Mouse (Mus musculus) intestine, embryonic 14.5 days (tissue): Measurements from ENCODE around the gene Pbx4. TPM values are rescaled to one million over a fixed set of nuclear protein-coding genes. Genes with fewer than 3 reads are reported as not detected.

Experiments
- ATAC-seq: fragments of 200-750 bp; cut with Nextera tagmentation; replicated peaks from 2 replicates; pipeline ENCODE4 v1.8.0; 2017; ENCODE audit warnings: low read depth, moderate number of reproducible peaks, moderate TSS enrichment, moderate library complexity; ENCODE audit not compliant: low FRiP score, low TSS enrichment
- DNase-seq: peaks from one replicate; pipeline ENCODE4 v3.0.0-alpha.2; 2018; ENCODE audit warnings: low spot score
- H3K27ac ChIP-seq: fragments of 300-500 bp; sonication (generic); 2 replicates; pipeline ENCODE4 v1.5.1; 2014; ENCODE audit warnings: low read depth, mild to moderate bottlenecking, control low read depth
- H3K27me3 ChIP-seq: fragments of 300-500 bp; sonication (generic); replicated peaks from 2 replicates; pipeline ENCODE4 v1.6.1; 2014; ENCODE audit warnings: low read length, control low read depth; ENCODE audit not compliant: control insufficient read depth, insufficient read depth
- H3K36me3 ChIP-seq: fragments of 300-500 bp; sonication (generic); 2 replicates; pipeline ENCODE4 v1.6.1; 2014; ENCODE audit warnings: low read length, control low read depth; ENCODE audit not compliant: control insufficient read depth, insufficient read depth
- H3K4me1 ChIP-seq: fragments of 300-500 bp; sonication (generic); replicated peaks from 2 replicates; pipeline ENCODE4 v1.6.1; 2014; ENCODE audit warnings: low read length, control low read depth, mixed read lengths; ENCODE audit not compliant: control insufficient read depth, insufficient read depth
- H3K4me2 ChIP-seq: fragments of 300-500 bp; sonication (generic); 2 replicates; pipeline ENCODE4 v1.6.1; 2014; ENCODE audit warnings: low read length
- H3K4me3 ChIP-seq: fragments of 300-500 bp; sonication (generic); 2 replicates; pipeline ENCODE4 v1.5.1; 2014; ENCODE audit warnings: low read depth, low read length, control low read depth, mixed read lengths
- H3K9ac ChIP-seq: fragments of 300-500 bp; sonication (generic); 2 replicates; pipeline ENCODE4 v1.6.1; 2014; ENCODE audit warnings: mild to moderate bottlenecking, low read length
- H3K9me3 ChIP-seq: fragments of 300-500 bp; sonication (generic); 2 replicates; pipeline ENCODE4 v1.6.1; 2016; ENCODE audit warnings: low read length, control low read depth; ENCODE audit not compliant: control insufficient read depth
- WGBS: fragments of 180-500 bp; shearing (Covaris S2); extraction: QIAGEN DNeasy Blood & Tissue Kit; methylation state at CpG from one replicate; pipeline ENCODE4 v1.1.7; 2014; 5-methylcytosine and 5-hydroxymethylcytosine counted together
- polyA plus RNA-seq: library from polyadenylated mRNA; unstranded; fragments of >200 nt; fragmentation: Nextera tagmentation; extraction: Ambion mirVana; gene quantifications from 2 replicates; pipeline ENCODE4 v1.2.1, GENCODE M21; 2014

The Pbx4 gene
- polyA plus RNA-seq, 1 experiment from 2014 or later: 5.7 TPM

DNA sequence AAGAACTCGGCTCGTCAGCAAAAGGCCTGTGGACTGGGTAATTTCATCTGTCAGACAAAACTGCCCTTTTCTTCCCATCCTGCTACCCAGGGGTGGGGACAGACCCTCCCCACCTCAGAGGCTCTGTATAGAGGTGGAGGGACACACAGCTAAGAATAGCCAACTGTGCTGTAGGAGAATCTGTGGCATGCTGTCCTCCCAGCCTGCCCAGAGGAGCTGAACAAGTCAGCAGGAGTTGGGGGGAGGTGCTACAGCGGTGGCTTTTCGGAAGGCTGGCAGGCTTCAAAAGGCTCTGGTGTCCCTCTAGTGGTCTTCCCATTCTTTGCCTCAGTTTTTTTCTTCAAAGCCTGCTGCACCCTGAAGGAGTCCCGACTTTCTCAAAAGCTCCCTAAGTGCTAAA, 83.5 kb downstream of the Pbx4 start:
- Histone ChIP-seq H3K4me2 (no peak overlapping the region), H3K4me1 (peaks cover 5% of the 10 kb centered on the region), H3K36me3 (peaks cover 69% of the 10 kb centered on the region), H3K27ac (no peak overlapping the region), H3K4me3 (no peak overlapping the region), H3K9ac (no peak overlapping the region), H3K9me3 (no peaks in the 10 kb centered on the region), H3K27me3 (no peaks in the 10 kb centered on the region)
- ATAC-seq (no peak), DNase-seq (no peak)
- WGBS: 40% methylated on average over 5 of the region's 5 CpGs

GRCm38 (mm10) chr8:69918506-69918905, 86.2 kb downstream of the Pbx4 start:
- Histone ChIP-seq H3K36me3 (peaks cover 42% of the 10 kb centered on the region), H3K27ac (no peak overlapping the region), H3K4me3 (no peak overlapping the region), H3K4me2 (no peak overlapping the region), H3K9ac (no peak overlapping the region), H3K27me3 (no peaks in the 10 kb centered on the region), H3K4me1 (peaks cover 11% of the 10 kb centered on the region), H3K9me3 (no peaks in the 10 kb centered on the region)
- ATAC-seq (no peak), DNase-seq (no peak)

- Histone ChIP-seq H3K27ac (peak overlapping the region; percentile 9; the same call in 1 of the 2 replicates), H3K4me3 (no peak overlapping the region), H3K4me2 (no peak overlapping the region), H3K4me1 (peaks cover 11% of the 10 kb centered on the region), H3K36me3 (peaks cover 37% of the 10 kb centered on the region), H3K27me3 (no peaks in the 10 kb centered on the region), H3K9me3 (no peaks in the 10 kb centered on the region), H3K9ac (no peak overlapping the region)
- ATAC-seq: peak; percentile 33; the same call in 1 of the 2 replicates
- DNase-seq: peak; percentile 88
- 78% methylated on average over 1 of the region's 1 CpGs for WGBS
Measured at GRCm38 (mm10) chr8:69919010-69919409, 86.7 kb downstream of the Pbx4 start.

GRCm38 (mm10) chr8:69919876-69920662, 87.8 kb downstream of the Pbx4 start:
- no peak overlapping the region for H3K4me2 ChIP-seq
- WGBS: 42% methylated on average over 11 of the region's 11 CpGs
- no peak overlapping the region for H3K9ac ChIP-seq
- no peaks in the 10 kb centered on the region for H3K27me3 ChIP-seq
- H3K27ac ChIP-seq: peak overlapping the region; percentile 47
- DNase-seq (no peak), ATAC-seq (peak; percentile 59; the same call in 1 of the 2 replicates)
- peaks cover 11% of the 10 kb centered on the region for H3K4me1 ChIP-seq
- no peaks in the 10 kb centered on the region for H3K9me3 ChIP-seq
- H3K4me3 ChIP-seq: no peak overlapping the region
- peaks cover 26% of the 10 kb centered on the region for H3K36me3 ChIP-seq

- WGBS: 80% methylated on average over 2 of the region's 2 CpGs
- Histone ChIP-seq H3K4me1 (peaks cover 11% of the 10 kb centered on the region), H3K27ac (peak overlapping the region; percentile 47; the same call in 1 of the 2 replicates), H3K36me3 (peaks cover 20% of the 10 kb centered on the region), H3K9ac (no peak overlapping the region), H3K9me3 (no peaks in the 10 kb centered on the region), H3K4me2 (no peak overlapping the region), H3K4me3 (no peak overlapping the region), H3K27me3 (no peaks in the 10 kb centered on the region)
- DNase-seq (no peak), ATAC-seq (no peak)
Measured at GRCm38 (mm10) chr8:69921141-69921540, 88.8 kb downstream of the Pbx4 start.

Other genes starting within 250 kb of the Pbx4 start
- 21.3 and 21.4 TPM in 2 replicates for gene Zfp868, start 206.9 kb upstream of the Pbx4 start, polyA plus RNA-seq
- 1.3 and 1.8 TPM in 2 replicates for gene Zfp964, start 178.0 kb upstream of the Pbx4 start, polyA plus RNA-seq
- gene Zfp869, start 121.8 kb upstream of the Pbx4 start, polyA plus RNA-seq: 28.2 and 28.3 TPM in 2 replicates
- gene Zfp963, start 82.5 kb upstream of the Pbx4 start, polyA plus RNA-seq: 5.6 and 5.8 TPM in 2 replicates
- 0.73 and 1.3 TPM in 2 replicates for gene Gm20422, start 57.6 kb upstream of the Pbx4 start, polyA plus RNA-seq
- gene Atp13a1, start 41.3 kb upstream of the Pbx4 start, polyA plus RNA-seq: 52.6 and 55.9 TPM in 2 replicates
- 27.4 and 27.5 TPM in 2 replicates for gene Zfp866, start 41.3 kb upstream of the Pbx4 start, polyA plus RNA-seq
- 10.4 and 12.3 TPM in 2 replicates for gene Gmip, start 23.8 kb upstream of the Pbx4 start, polyA plus RNA-seq
- 1.0 and 1.2 TPM in 2 replicates for gene Lpar2, start 10.1 kb upstream of the Pbx4 start, polyA plus RNA-seq
- 0.44 and 0.57 TPM in 2 replicates for gene Cilp2, start 55.2 kb downstream of the Pbx4 start, polyA plus RNA-seq
- 3.3 and 4.0 TPM in 2 replicates for gene Tssk6, start 69.7 kb downstream of the Pbx4 start, polyA plus RNA-seq
- gene Ndufa13, start 70.1 kb downstream of the Pbx4 start, polyA plus RNA-seq: 215 and 222 TPM in 2 replicates
- 4.1 and 5.0 TPM in 2 replicates for gene Yjefn3, start 70.2 kb downstream of the Pbx4 start, polyA plus RNA-seq
- gene Gatad2a, start 163.9 kb downstream of the Pbx4 start, polyA plus RNA-seq: 51.9 and 57.4 TPM in 2 replicates
- gene Mau2, start 210.2 kb downstream of the Pbx4 start, polyA plus RNA-seq: 46.9 and 54.5 TPM in 2 replicates
- 34.2 and 34.4 TPM in 2 replicates for gene Sugp1, start 210.3 kb downstream of the Pbx4 start, polyA plus RNA-seq
- gene Tm6sf2, start 240.4 kb downstream of the Pbx4 start, polyA plus RNA-seq: 1.9 and 3.0 TPM in 2 replicates